Mouse (Mus musculus): Measurements from ENCODE around the gene Tgm6.

DNA sequence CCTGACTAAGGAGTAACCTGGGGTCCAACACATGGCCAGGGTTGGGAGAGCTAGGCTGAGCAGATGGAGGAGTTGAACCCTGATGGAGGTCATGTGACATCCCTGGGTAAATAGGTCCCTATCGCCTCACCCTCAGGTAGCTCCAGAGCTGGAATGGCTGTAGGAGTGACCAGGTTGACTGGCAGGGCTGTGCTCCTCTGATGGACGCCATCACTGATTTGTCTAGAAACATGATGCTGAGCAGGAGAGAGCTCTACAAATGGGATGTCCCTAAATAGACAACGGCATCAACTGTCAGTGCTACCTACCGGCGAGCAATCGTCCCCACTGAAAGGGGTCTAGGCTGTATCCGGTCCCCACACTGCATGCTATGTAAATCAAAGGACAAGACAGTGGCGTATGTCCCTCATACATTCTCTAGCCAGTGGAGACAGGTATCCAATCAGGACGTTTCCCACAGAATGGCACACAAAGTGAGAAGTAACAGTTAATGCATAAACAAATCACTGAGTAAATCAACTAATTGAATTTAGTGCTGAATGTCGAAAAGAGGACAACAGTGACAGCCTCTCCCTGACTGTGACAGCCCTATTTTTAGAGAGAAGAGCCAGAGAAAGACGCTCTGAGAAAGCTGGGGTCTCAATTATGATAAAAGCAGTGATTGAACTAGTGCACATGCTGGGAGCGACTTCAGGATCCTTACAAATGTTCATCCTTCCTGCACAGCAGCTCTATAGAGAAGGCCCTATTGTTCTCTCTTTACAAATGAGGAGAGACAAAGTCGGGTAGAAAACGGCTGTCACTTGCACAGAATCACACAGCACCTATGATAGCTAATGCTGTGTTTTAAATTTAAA lies 45.2 kb downstream of the Tgm6 start:
- no peak for TF ChIP-seq CTCF (IDR thresholded peaks at IDR 0.05; ENCODE audit: borderline replicate concordance, insufficient read depth, low read depth, low read length)
- TF ChIP-seq POLR2A (IDR thresholded peaks at IDR 0.05; ENCODE audit: borderline replicate concordance, insufficient read depth, low read length), result no peak
